Mouse (Mus musculus) right cerebral cortex, postnatal 14 days (tissue): ENCODE results near the gene Gm20521.
"Not testable (repeated sequence)": the region's sequence is repeated elsewhere in the genome, so short reads cannot be mapped to it uniquely, and the experiment has no call there.

Experiments used
- DNase-seq: peaks from one replicate; pipeline ENCODE4 v3.0.0; 2022

Gene Gm20521

DNA sequence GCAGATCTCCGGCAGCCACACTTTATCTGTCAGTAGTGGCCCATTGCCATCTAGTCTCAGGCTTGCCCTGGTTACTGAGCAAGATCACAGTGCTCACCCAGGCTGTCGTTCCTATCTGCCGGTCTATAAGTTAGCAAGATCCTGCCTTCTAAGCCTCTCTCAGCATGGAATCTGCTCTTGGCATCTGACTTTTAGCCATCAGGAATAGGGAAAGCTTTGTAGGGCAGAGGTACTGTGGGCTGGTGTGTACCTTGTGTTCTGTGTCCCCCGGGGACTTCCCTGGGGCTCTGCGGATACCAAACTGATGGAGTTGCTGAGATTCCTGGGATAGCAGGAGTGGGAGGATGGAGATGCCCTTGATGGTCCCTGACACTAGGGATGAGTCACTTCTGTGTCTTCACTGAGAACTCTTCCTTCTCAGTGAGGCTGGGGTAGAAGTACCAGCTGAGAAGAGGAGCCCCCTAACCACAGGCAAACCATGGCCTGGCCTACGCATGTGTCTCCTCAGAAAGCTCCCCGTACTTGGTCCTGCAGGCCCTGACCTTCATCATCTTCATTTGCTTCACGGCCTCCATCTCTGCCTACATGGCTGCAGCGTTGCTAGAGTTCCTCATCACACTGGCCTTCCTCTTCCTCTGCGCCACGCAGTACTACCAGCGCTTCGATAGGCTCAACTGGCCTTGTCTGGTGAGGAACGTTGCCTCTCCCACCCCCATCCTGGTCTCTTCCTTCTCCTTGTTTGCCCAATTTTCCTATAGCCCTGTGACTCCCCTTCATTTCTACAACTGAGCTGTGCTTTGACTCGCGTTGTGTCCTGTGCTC lies 54.3 kb downstream of the Gm20521 start:
- DNase-seq, result no peak

DNA sequence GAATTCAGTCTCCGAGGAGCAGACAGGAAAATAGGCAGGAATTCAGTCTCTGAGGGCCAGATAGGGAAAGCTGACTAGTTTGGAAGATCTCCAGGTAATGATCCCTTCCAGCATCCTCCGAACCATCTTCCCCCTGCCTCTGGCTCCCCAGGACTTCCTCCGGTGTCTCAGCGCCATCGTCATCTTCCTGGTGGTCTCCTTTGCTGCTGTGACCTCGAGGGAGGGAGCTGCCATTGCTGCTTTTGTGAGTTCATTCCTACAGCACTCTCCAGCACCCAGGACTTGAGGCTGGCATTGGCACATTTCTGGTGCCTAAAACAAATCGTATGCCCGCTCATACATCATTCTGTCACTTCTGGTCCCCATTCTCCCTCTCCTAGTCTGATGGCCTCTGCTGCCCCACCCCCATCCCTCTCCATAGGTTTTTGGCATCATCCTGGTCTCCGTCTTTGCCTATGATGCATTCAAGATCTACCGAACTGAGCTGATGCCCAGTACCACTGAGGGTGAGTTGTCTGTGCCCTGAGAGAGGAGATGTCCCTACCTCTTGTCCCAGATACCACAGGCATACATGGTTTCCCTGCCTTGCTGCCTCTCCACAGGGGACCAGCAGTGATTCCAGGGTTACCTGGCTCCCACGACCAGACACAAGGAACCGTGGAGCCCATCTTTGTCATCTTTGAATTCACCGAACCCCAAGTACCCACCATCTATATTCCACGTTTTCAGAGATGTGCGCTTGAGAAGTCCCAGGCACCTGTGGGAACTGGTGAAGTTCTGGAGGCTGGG lies 55.4 kb downstream of the Gm20521 start:
- DNase-seq, result no peak

DNA sequence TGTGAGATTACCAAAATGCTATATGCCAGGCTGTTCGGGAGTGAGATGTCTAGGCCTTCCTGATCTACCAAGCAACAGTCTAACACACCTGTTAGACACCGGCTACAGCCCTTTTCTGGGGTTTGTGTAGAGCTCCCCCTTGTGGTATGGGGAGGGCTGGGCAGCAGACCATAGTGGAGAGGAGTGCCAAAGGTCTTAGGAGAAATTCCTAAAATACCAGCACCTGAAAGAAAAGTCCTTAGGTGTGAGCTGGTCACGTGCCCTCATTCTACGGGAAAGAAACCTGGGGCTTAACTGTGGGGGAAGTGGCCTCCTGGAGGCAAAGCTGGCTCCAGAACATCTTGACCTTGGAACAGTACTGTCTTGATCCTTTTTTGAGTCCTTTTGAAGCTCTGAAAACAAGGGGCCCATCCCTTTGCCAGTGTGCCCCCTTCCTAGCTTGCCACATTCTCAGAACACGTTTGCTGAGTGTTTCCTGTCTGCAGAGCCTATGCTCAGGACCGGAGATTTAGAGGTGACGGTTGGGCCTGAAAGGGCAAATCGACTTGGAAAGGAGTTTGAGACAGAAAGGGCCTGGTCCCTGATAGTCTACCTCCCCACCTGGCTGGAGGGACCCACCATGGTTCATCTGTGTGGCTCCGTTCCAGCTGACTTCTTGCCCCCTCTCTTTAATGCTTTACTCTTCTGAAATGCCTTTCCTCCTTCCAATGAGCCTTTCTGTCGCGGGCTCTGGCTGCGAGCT lies 56.4 kb downstream of the Gm20521 start:
- no peak for DNase-seq

DNA sequence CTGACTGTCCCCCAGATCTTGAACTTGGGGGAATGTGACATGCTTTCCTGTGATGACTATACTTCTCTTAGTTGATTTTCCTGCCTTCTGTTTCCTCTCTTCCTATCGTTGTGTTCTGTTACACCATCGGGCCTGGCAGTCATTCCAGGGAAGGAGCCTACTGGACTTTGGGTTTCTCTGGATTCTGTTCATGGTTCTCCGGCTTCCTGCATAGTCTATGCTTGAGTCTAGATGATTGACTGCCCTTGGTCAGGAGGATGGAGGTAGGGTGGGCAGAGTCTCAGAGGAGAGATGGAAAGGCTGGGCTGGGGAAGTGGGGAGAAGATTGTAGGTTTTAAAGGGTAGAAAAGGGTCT lies 56.9 kb downstream of the Gm20521 start:
- DNase-seq, result no peak

DNA sequence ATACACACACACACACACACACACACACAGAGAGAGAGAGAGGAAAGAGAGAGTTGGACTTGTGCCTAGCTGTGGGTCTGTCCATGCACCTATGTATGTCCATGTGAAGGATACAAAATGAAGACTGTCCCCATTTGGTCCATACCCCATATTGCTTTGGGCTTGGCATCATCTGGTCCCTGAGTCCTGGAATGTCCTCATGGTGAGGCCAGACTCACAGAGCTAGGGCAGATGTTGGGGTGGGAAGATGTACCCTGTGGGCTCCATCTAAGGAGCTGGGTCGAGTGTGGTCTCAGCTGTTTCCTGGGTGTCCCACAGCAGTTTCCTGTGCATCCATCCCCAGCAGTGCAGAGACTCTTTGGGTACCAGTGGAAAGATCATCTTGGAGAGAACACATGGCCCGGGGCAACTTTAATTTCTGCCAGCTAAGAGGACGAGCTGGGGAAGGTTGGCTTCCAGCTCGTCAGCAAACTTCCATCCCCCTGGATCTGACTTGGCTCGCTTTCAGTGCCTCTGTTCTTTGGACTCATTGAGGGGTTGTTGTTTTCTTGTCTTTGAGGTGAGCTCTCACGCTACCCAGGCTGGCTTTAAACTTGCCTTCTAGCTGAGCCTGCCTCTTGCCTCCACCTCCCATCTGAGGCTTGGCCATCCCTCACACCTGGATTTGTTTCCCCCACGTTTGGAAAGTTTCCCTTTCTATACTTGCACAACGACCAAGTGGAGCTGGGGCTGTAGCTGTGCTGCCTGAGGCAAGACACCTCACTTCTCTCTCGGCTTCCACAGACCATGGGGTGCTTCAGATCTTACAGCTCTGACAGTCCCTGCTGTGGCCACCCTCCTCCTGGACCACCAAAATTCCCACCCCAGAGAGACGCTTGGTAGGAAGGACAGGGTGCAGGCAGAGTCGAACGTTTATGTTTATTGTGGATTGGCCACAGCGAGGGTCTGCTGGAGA lies 58.1 kb downstream of the Gm20521 start:
- DNase-seq, result no peak

DNA sequence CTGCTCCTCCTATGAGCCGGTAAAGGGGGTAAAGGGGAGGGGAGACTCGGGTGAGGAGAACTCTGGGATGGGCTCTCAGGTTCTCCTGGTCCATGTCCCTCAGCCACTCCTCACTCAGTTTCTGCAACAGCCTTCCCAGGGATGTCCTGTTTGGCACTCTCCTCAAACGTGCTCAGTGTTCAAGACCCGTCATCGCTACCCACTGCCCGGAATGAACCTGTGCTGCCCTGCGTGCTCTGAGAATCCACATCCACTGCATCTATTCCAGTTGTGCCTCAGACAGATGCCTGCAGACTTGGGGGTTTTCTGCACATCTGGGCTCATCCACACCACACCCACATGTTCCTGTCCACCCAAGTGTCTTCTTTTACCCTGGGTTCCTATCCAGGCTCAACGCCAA lies 59.2 kb downstream of the Gm20521 start:
- DNase-seq, result no peak

DNA sequence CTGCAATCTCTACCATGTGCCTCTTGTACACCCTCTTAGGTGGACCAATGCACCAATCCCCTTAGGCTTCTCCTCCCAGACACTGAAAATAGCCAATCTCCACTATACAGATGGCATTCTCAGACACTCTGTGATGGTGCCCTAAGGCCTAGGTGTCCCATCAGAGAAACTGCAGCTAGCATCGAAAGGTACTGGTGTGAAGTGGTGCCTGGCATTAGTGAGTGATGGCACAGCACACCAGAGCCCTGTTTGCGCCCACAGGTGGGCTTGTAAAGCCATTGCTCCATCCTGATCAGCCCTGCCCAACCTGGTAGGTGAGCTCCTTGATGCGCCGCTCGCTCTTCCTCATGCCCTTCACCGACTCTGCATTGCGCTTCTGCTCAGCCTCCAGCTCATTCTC lies 60.7 kb downstream of the Gm20521 start:
- DNase-seq, result no peak

DNA sequence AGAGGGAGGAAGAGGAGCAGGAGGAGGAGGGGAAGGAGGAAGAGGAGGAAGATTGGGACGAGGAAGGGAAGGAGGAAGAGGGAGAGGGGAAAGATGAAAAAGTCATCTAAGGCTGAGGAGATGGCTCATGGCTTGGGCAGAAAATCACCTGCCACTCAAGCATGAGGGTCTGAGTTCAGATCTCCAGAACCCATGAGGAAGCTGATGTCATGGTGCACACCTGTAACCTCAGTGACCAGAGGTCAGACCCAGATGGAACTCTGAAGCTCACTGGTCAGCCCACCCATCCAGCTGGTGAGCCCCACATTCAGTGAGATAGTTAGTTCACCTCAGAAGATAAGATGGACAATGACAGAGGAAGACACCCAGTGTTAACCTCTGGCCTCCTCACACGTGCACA lies 61.7 kb downstream of the Gm20521 start:
- no peak for DNase-seq

DNA sequence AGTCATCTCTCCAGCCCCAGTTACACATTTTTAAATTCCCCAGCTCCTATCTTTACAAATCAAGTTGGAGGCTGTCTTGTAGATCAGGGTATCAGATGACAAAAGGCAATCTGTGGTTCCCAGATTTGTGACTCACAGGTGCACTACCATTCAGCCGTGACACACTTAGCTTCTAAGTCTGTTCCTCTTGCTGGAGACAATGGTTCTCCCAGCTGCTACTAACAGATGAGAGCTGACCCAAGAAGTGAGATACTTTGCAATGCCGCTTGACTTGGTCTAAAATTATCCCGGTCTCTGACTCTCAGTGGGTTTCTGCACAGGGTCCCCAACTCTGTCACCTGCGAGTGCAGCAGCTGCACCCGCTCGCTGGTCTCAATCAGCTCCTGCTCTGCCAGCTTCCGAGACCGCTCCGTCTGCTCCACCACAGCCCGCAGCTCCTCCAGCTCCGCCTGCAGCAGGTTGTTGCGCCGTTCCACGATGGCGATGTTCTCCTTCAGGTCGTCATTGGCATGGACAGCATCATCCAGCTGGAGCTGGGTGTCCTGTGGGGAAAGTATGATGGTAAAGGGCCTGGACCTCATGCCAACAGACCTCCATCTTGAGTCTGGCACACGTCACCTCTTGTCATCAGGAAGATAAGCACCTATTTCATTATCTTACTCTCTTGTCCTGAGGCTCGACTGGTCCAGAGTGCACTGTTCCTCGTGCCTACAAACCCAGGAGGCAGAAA lies 62.9 kb downstream of the Gm20521 start:
- DNase-seq, result no peak

DNA sequence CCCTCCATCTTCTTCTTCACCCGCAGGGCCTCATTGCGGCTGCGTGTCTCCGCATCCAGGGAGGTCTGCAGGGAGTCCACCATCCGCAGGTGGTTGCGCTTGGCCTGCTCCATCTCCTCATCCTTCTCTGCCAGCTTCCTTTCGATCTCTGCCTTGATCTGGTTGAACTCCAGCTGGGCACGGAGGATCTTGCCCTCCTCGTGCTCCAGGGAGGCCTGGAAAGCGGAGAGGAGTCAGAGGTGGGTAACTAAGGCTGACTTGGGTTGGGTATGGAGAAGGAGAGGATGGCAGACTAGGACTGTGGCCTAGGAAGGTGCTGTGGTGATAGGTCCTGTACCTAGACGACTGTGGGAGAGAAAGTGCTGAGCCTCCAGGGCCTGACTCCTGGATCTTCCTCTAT lies 63.8 kb downstream of the Gm20521 start:
- DNase-seq, result not testable (repeated sequence)
